In the genomic region with DNA sequence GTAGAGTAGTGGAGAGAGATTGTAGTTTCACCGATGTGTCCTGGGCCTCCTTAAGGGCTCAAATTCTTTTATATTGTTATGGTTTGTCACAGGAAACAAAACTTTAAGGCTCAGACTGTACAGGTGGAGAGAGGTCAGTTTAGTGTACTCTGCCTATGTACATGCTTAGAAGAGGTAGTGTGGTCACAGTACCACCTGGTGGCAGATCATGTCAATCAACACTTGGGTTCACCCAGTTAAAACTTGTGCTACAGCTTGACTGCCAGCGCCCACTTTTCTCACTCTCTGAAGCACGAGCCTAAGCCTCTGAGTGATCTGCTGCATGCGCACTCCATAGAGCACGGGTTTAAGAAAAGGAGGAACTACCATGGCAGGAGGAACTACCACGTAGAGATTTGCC, we compare ENCODE assay signal across 22 mouse cellular contexts. TPM values are rescaled to one million over a fixed set of nuclear protein-coding genes. Genes with fewer than 3 reads are reported as not detected.
DNase-seq lines count a peak whose midpoint lies in the region; ATAC-seq and TF ChIP-seq lines count a peak whose summit lies in the region.
"Had no signal": no experiment of that assay in that cellular context is flagged by ENCODE, and none has a peak within 500 bp of the region (broad histone marks: within the 10 kb centered on the region; RNA-seq: fewer than 3 reads in every experiment).

No protein-coding gene starts in this region.

- ATAC-seq in CD4-positive, CD25-positive, alpha-beta regulatory T cell, adult 4 months, result no peak
- no peak for ATAC-seq in midbrain, postnatal 0 days (ENCODE audit: low FRiP score)
- no peak for ATAC-seq in midbrain, embryonic 15.5 days (replicated peaks)
- peak; percentile 55 for ATAC-seq in megakaryocyte-erythroid progenitor cell, adult 5-6 weeks (replicated peaks; ENCODE audit: low FRiP score, low TSS enrichment, poor library complexity, severe bottlenecking)
- ATAC-seq in hindbrain, embryonic 13.5 days (ENCODE audit: low FRiP score), result no peak
- no peak for ATAC-seq in hindbrain, embryonic 12.5 days (ENCODE audit: low FRiP score)

- H3K9me3 ChIP-seq in midbrain, postnatal 0 days (ENCODE audit: low read length), result no peaks in the 10 kb centered on the region
- no peaks in the 10 kb centered on the region for H3K9me3 ChIP-seq in midbrain, embryonic 15.5 days
- no peaks in the 10 kb centered on the region for H3K9me3 ChIP-seq in hindbrain, embryonic 13.5 days
- H3K9me3 ChIP-seq in hindbrain, embryonic 12.5 days (replicated peaks), result no peaks in the 10 kb centered on the region
- H3K9me3 ChIP-seq: embryonic facial prominence, embryonic 13.5 days; G1E; hindbrain, embryonic 15.5 days had no signal

- peak; percentile 15; the same call in 1 of the 2 replicates for TF ChIP-seq CTCF in midbrain, postnatal 0 days (IDR thresholded peaks at IDR 0.05)

- no peak overlapping the region for H3K4me2 ChIP-seq in midbrain, postnatal 0 days (ENCODE audit: low read depth, low read length, poor library complexity, severe bottlenecking)
- H3K4me2 ChIP-seq in midbrain, embryonic 15.5 days, result no peak overlapping the region
- no peak overlapping the region for H3K4me2 ChIP-seq in hindbrain, embryonic 13.5 days
- no peak overlapping the region for H3K4me2 ChIP-seq in hindbrain, embryonic 12.5 days (replicated peaks)
- H3K4me2 ChIP-seq: embryonic facial prominence, embryonic 13.5 days; hindbrain, embryonic 15.5 days; midbrain, embryonic 11.5 days had no signal

- no peaks in the 10 kb centered on the region for H3K4me1 ChIP-seq in midbrain, postnatal 0 days (ENCODE audit: insufficient read depth, low read length)
- no peaks in the 10 kb centered on the region for H3K4me1 ChIP-seq in midbrain, embryonic 15.5 days
- no peaks in the 10 kb centered on the region for H3K4me1 ChIP-seq in hindbrain, embryonic 13.5 days (replicated peaks)
- H3K4me1 ChIP-seq in hindbrain, embryonic 12.5 days, result no peaks in the 10 kb centered on the region
- H3K4me1 ChIP-seq: embryonic facial prominence, embryonic 13.5 days; hindbrain, embryonic 15.5 days had no signal

- WGBS in midbrain, postnatal 0 days, result 80% methylated on average over 6 of the region's 6 CpGs
- 88% methylated on average over 6 of the region's 6 CpGs for WGBS in midbrain, embryonic 15.5 days
- WGBS in hindbrain, embryonic 13.5 days, result 84% methylated on average over 6 of the region's 6 CpGs
- WGBS in hindbrain, embryonic 12.5 days, result 85% methylated on average over 6 of the region's 6 CpGs

- no peak overlapping the region for H3K4me3 ChIP-seq in midbrain, postnatal 0 days (ENCODE audit: low read depth, low read length)
- H3K4me3 ChIP-seq in midbrain, embryonic 15.5 days, result no peak overlapping the region
- no peak overlapping the region for H3K4me3 ChIP-seq in hindbrain, embryonic 13.5 days
- no peak overlapping the region for H3K4me3 ChIP-seq in hindbrain, embryonic 12.5 days
- H3K4me3 ChIP-seq: embryonic facial prominence, embryonic 13.5 days; hindbrain, embryonic 15.5 days had no signal

- H3K9ac ChIP-seq in midbrain, postnatal 0 days (replicated peaks; ENCODE audit: low read length, poor library complexity, severe bottlenecking), result no peak overlapping the region
- H3K9ac ChIP-seq in midbrain, embryonic 15.5 days, result no peak overlapping the region
- H3K9ac ChIP-seq in hindbrain, embryonic 13.5 days, result no peak overlapping the region
- H3K9ac ChIP-seq in hindbrain, embryonic 12.5 days, result no peak overlapping the region
- H3K9ac ChIP-seq: embryonic facial prominence, embryonic 13.5 days; hindbrain, embryonic 15.5 days had no signal

- no peaks in the 10 kb centered on the region for H3K27me3 ChIP-seq in midbrain, postnatal 0 days (ENCODE audit: insufficient read depth, low read length)
- H3K27me3 ChIP-seq in midbrain, embryonic 15.5 days (replicated peaks), result no peaks in the 10 kb centered on the region
- H3K27me3 ChIP-seq in hindbrain, embryonic 13.5 days, result no peaks in the 10 kb centered on the region
- H3K27me3 ChIP-seq in hindbrain, embryonic 12.5 days, result no peaks in the 10 kb centered on the region
- H3K27me3 ChIP-seq: embryonic facial prominence, embryonic 13.5 days; hindbrain, embryonic 15.5 days had no signal

- DNase-seq in CD4-positive, CD25-positive, alpha-beta regulatory T cell, adult 2 months (ENCODE audit: low read depth, low spot score), result peak; percentile 29
- no peak for DNase-seq in midbrain, postnatal 0 days (ENCODE audit: low spot score)
- DNase-seq in kidney, adult 11 months, result no peak
- DNase-seq: cerebellum, postnatal 36 days; lung, adult 18-20 months had no signal

- H3K27ac ChIP-seq in midbrain, postnatal 0 days (ENCODE audit: low read depth, low read length), result no peak overlapping the region
- H3K27ac ChIP-seq in midbrain, embryonic 15.5 days, result no peak overlapping the region
- no peak overlapping the region for H3K27ac ChIP-seq in hindbrain, embryonic 13.5 days
- no peak overlapping the region for H3K27ac ChIP-seq in hindbrain, embryonic 12.5 days
- H3K27ac ChIP-seq: embryonic facial prominence, embryonic 13.5 days; hindbrain, embryonic 15.5 days had no signal

- no peaks in the 10 kb centered on the region for H3K36me3 ChIP-seq in midbrain, postnatal 0 days (ENCODE audit: insufficient read depth, low read length)
- no peaks in the 10 kb centered on the region for H3K36me3 ChIP-seq in midbrain, embryonic 15.5 days (replicated peaks)
- H3K36me3 ChIP-seq in hindbrain, embryonic 13.5 days, result no peaks in the 10 kb centered on the region
- no peaks in the 10 kb centered on the region for H3K36me3 ChIP-seq in hindbrain, embryonic 12.5 days
- H3K36me3 ChIP-seq: embryonic facial prominence, embryonic 13.5 days; G1E; hindbrain, embryonic 15.5 days had no signal

RNA-seq across cellular contexts. Expression of a gene that starts 2.5 kb away (rescaled TPM):
- polyA plus RNA-seq in CD4-positive, CD25-positive, alpha-beta regulatory T cell, adult 4 months (2017; shearing (Covaris generic)), result not detected
- total RNA-seq in midbrain, postnatal 0 days (2014; rRNA removed), result not detected in 2 replicates
- not detected in 2 replicates for polyA plus RNA-seq in midbrain, postnatal 0 days (2015; fragmentation: Nextera tagmentation; extraction: Ambion mirVana)
- polyA plus RNA-seq in midbrain, embryonic 15.5 days (2015; fragmentation: Nextera tagmentation; extraction: Ambion mirVana), result not detected in 2 replicates
- not detected in 2 replicates for total RNA-seq in megakaryocyte-erythroid progenitor cell, adult 5-6 weeks (2014; fragmentation: Nextera tagmentation)
- total RNA-seq in megakaryocyte-erythroid progenitor cell, adult 5-6 weeks (2017), result not detected in 2 replicates
- polyA plus RNA-seq in hindbrain, embryonic 13.5 days (2015; fragmentation: Nextera tagmentation; extraction: Ambion mirVana), result not detected in 2 replicates
- not detected in 2 replicates for polyA plus RNA-seq in hindbrain, embryonic 12.5 days (2016; fragmentation: Nextera tagmentation; extraction: Ambion mirVana)
- total RNA-seq: adrenal gland, postnatal 4 days; layer of hippocampus, postnatal 10 days; left cerebral cortex, postnatal 25 days had no signal
- polyA plus RNA-seq: forebrain, embryonic 11.5 days; G1E; gonadal fat pad, adult 2 months; hindbrain, embryonic 15.5 days; kidney, embryonic 16.5 days; midbrain, embryonic 11.5 days; stomach, embryonic 16.5 days had no signal

RNA-seq across cellular contexts. Expression of a gene that starts 16.1 kb away (rescaled TPM):
- polyA plus RNA-seq in CD4-positive, CD25-positive, alpha-beta regulatory T cell, adult 4 months (2017; shearing (Covaris generic)), result under 1 TPM; 0.20 to 0.23 TPM
- total RNA-seq in midbrain, postnatal 0 days (2014; rRNA removed), result not detected in 2 replicates
- 0.39 and 0.42 TPM in 2 replicates for polyA plus RNA-seq in midbrain, postnatal 0 days (2015; fragmentation: Nextera tagmentation; extraction: Ambion mirVana)
- 0.38 and 0.56 TPM in 2 replicates for polyA plus RNA-seq in midbrain, embryonic 15.5 days (2015; fragmentation: Nextera tagmentation; extraction: Ambion mirVana)
- 0.92 TPM in 1 of 2 replicates, not detected in the other for total RNA-seq in megakaryocyte-erythroid progenitor cell, adult 5-6 weeks (2014; fragmentation: Nextera tagmentation)
- not detected in 2 replicates for total RNA-seq in megakaryocyte-erythroid progenitor cell, adult 5-6 weeks (2017)
- 0.26 and 0.34 TPM in 2 replicates for polyA plus RNA-seq in hindbrain, embryonic 13.5 days (2015; fragmentation: Nextera tagmentation; extraction: Ambion mirVana)
- polyA plus RNA-seq in hindbrain, embryonic 12.5 days (2016; fragmentation: Nextera tagmentation; extraction: Ambion mirVana), result 0.56 and 0.83 TPM in 2 replicates
- polyA plus RNA-seq: G1E had no signal

RNA-seq across cellular contexts. Expression of a gene that starts 16.7 kb away (rescaled TPM):
- polyA plus RNA-seq in CD4-positive, CD25-positive, alpha-beta regulatory T cell, adult 4 months (2017; shearing (Covaris generic)), result not detected
- total RNA-seq in midbrain, postnatal 0 days (2014; rRNA removed), result not detected in 2 replicates
- not detected in 2 replicates for polyA plus RNA-seq in midbrain, postnatal 0 days (2015; fragmentation: Nextera tagmentation; extraction: Ambion mirVana)
- polyA plus RNA-seq in midbrain, embryonic 15.5 days (2015; fragmentation: Nextera tagmentation; extraction: Ambion mirVana), result not detected in 2 replicates
- total RNA-seq in megakaryocyte-erythroid progenitor cell, adult 5-6 weeks (2014; fragmentation: Nextera tagmentation), result not detected in 2 replicates
- total RNA-seq in megakaryocyte-erythroid progenitor cell, adult 5-6 weeks (2017), result not detected in 2 replicates
- polyA plus RNA-seq in hindbrain, embryonic 13.5 days (2015; fragmentation: Nextera tagmentation; extraction: Ambion mirVana), result not detected in 2 replicates
- polyA plus RNA-seq in hindbrain, embryonic 12.5 days (2016; fragmentation: Nextera tagmentation; extraction: Ambion mirVana), result not detected in 2 replicates
- total RNA-seq: adrenal gland, postnatal 4 days; G1E; layer of hippocampus, postnatal 10 days; left cerebral cortex, postnatal 25 days had no signal
- polyA plus RNA-seq: forebrain, embryonic 11.5 days; G1E; heart, embryonic 16.5 days; hindbrain, embryonic 15.5 days; kidney, embryonic 16.5 days; midbrain, embryonic 11.5 days; stomach, embryonic 16.5 days had no signal

RNA-seq across cellular contexts. Expression of a gene that starts 24.0 kb away (rescaled TPM):
- not detected for polyA plus RNA-seq in CD4-positive, CD25-positive, alpha-beta regulatory T cell, adult 4 months (2017; shearing (Covaris generic))
- not detected in 2 replicates for total RNA-seq in midbrain, postnatal 0 days (2014; rRNA removed)
- not detected in 2 replicates for polyA plus RNA-seq in midbrain, postnatal 0 days (2015; fragmentation: Nextera tagmentation; extraction: Ambion mirVana)
- polyA plus RNA-seq in midbrain, embryonic 15.5 days (2015; fragmentation: Nextera tagmentation; extraction: Ambion mirVana), result not detected in 2 replicates
- not detected in 2 replicates for total RNA-seq in megakaryocyte-erythroid progenitor cell, adult 5-6 weeks (2014; fragmentation: Nextera tagmentation)
- not detected in 2 replicates for total RNA-seq in megakaryocyte-erythroid progenitor cell, adult 5-6 weeks (2017)
- not detected in 2 replicates for polyA plus RNA-seq in hindbrain, embryonic 13.5 days (2015; fragmentation: Nextera tagmentation; extraction: Ambion mirVana)
- polyA plus RNA-seq in hindbrain, embryonic 12.5 days (2016; fragmentation: Nextera tagmentation; extraction: Ambion mirVana), result not detected in 2 replicates
- total RNA-seq: adrenal gland, postnatal 4 days; layer of hippocampus, postnatal 10 days; left cerebral cortex, postnatal 25 days had no signal
- polyA plus RNA-seq: embryonic facial prominence, embryonic 13.5 days; forebrain, embryonic 11.5 days; G1E; heart, embryonic 16.5 days; hindbrain, embryonic 15.5 days; kidney, embryonic 16.5 days; midbrain, embryonic 11.5 days; stomach, embryonic 16.5 days had no signal

RNA-seq across cellular contexts. Expression of a gene that starts 28.7 kb away (rescaled TPM):
- not detected for polyA plus RNA-seq in CD4-positive, CD25-positive, alpha-beta regulatory T cell, adult 4 months (2017; shearing (Covaris generic))
- not detected in 2 replicates for total RNA-seq in midbrain, postnatal 0 days (2014; rRNA removed)
- polyA plus RNA-seq in midbrain, postnatal 0 days (2015; fragmentation: Nextera tagmentation; extraction: Ambion mirVana), result not detected in 2 replicates
- polyA plus RNA-seq in midbrain, embryonic 15.5 days (2015; fragmentation: Nextera tagmentation; extraction: Ambion mirVana), result not detected in 2 replicates
- not detected in 2 replicates for total RNA-seq in megakaryocyte-erythroid progenitor cell, adult 5-6 weeks (2014; fragmentation: Nextera tagmentation)
- not detected in 2 replicates for total RNA-seq in megakaryocyte-erythroid progenitor cell, adult 5-6 weeks (2017)
- not detected in 2 replicates for polyA plus RNA-seq in hindbrain, embryonic 13.5 days (2015; fragmentation: Nextera tagmentation; extraction: Ambion mirVana)
- polyA plus RNA-seq in hindbrain, embryonic 12.5 days (2016; fragmentation: Nextera tagmentation; extraction: Ambion mirVana), result not detected in 2 replicates
- total RNA-seq: adrenal gland, postnatal 4 days; layer of hippocampus, postnatal 10 days; left cerebral cortex, postnatal 25 days had no signal
- polyA plus RNA-seq: embryonic facial prominence, embryonic 13.5 days; forebrain, embryonic 11.5 days; G1E; gonadal fat pad, adult 2 months; heart, embryonic 16.5 days; hindbrain, embryonic 15.5 days; kidney, embryonic 16.5 days; midbrain, embryonic 11.5 days; stomach, embryonic 16.5 days had no signal
